Mouse (Mus musculus) bone marrow, adult 2 months (tissue): Measurements from ENCODE around the gene Lsg1. TPM values are rescaled to one million over a fixed set of nuclear protein-coding genes. Genes with fewer than 3 reads are reported as not detected.

Experiments
- H3K27ac ChIP-seq: fragments of 200-500 bp; 2 replicates; pipeline ENCODE4 v1.5.1; 2012; ENCODE audit warnings: low read depth, mild to moderate bottlenecking, control low read depth, inconsistent platforms, low read length; ENCODE audit not compliant: control insufficient read depth, poor library complexity, insufficient read depth
- H3K4me1 ChIP-seq: fragments of 200-500 bp; 2 replicates; pipeline ENCODE4 v1.6.1; 2011; ENCODE audit warnings: low read length; ENCODE audit not compliant: control insufficient read depth, insufficient read depth
- H3K4me3 ChIP-seq: fragments of 200-500 bp; replicated peaks from 2 replicates; pipeline ENCODE3; 2011; ENCODE audit warnings: mild to moderate bottlenecking, low read depth, low read length, control low read depth; ENCODE audit not compliant: control insufficient read depth
- CTCF ChIP-seq: fragments of 200-500 bp; IDR thresholded peaks from 2 replicates; pipeline ENCODE4 v1.5.1; 2011; ENCODE audit warnings: low read length, control low read depth; ENCODE audit not compliant: control insufficient read depth, insufficient read depth
- POLR2A ChIP-seq: fragments of 200-500 bp; IDR thresholded peaks from 2 replicates; pipeline ENCODE4 v1.6.1; 2011; ENCODE audit warnings: low read depth, mild to moderate bottlenecking, control low read depth, low read length, borderline replicate concordance; ENCODE audit not compliant: control insufficient read depth
- WGBS: fragments of 180-500 bp; shearing (Covaris S2); methylation state at CpG from one replicate; pipeline ENCODE4 v1.1.7; 2018; 5-methylcytosine and 5-hydroxymethylcytosine counted together
- polyA plus RNA-seq: library from polyadenylated mRNA; stranded (reverse); fragments of >200 nt; gene quantifications from 2 replicates; pipeline ENCODE4 v1.2.4, GENCODE M21; 2011; ENCODE audit warnings: low replicate concordance; ENCODE audit not compliant: missing spikeins, insufficient read depth, insufficient read length

Gene Lsg1
- polyA plus RNA-seq, 1 experiment = 17.5 TPM

DNA sequence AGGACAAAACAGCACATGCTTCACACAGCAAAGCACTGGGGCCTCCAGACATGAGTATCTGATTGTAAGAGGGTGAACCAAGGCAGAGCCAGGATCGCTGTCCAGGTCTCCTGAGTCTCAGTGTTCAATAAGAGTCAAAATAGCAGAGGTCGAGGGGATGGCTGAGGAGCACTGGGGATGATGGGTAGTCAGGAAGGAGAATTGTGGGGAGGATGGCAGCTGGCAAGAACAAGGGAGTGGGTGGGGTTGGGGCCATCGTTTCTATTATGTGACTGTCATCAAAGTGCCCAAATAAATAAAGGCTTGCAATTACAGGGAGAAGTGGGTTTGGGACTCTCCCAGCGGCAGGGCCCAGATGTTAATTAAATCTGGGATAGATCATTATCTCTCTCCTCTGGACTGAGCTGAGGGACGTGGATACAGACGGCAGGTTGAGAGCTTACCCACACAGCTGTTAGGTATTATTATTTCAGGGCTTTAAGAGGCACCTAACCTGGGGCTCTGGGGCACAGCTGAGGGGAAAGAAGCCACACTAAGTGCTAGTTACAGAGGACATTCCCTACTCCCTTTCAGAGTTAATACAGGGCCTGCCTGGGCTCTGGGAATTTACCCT is 27.4 kb upstream of the Lsg1 start:
- Histone ChIP-seq H3K27ac (no peak overlapping the region), H3K4me1 (no peaks in the 10 kb centered on the region; the same call in 1 of the 2 replicates), H3K4me3 (no peak overlapping the region)
- WGBS = 66% methylated on average over 6 of the region's 6 CpGs
- TF ChIP-seq POLR2A (no peak), CTCF (no peak)

GRCm38 (mm10) chr16:30614122-30614521 is 26.7 kb upstream of the Lsg1 start:
- TF ChIP-seq CTCF (no peak), POLR2A (no peak)
- Histone ChIP-seq H3K4me3 (no peak overlapping the region), H3K27ac (no peak overlapping the region), H3K4me1 (no peaks in the 10 kb centered on the region; the same call in 1 of the 2 replicates)
- 63% methylated on average over 5 of the region's 5 CpGs for WGBS

GRCm38 (mm10) chr16:30613122-30613521 is 25.7 kb upstream of the Lsg1 start:
- WGBS = 82% methylated on average over 7 of the region's 7 CpGs
- Histone ChIP-seq H3K4me1 (peaks cover 1% of the 10 kb centered on the region; the same call in 1 of the 2 replicates), H3K27ac (no peak overlapping the region), H3K4me3 (no peak overlapping the region)
- no peak for TF ChIP-seq CTCF
- TF ChIP-seq POLR2A = no peak

DNA sequence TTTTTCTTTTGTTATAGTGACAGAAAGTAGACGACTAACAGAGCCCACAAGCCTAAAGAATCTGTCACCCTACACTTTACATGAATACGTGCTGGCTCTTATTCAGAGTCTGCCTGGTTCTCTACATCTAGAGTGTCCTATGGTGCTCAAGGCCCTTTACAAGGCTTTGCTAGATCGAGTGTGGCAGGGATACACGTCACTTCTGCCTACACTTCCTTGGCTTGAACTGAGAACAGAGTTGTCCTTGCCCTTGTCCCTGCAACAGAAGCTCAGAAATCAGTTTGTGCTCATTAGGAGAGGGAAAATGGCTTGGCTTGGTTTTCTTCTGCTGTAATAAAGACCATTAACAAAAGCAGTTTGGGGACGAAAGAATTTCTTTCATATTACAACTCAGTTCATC is 23.9 kb upstream of the Lsg1 start:
- no peak overlapping the region for H3K27ac ChIP-seq
- TF ChIP-seq POLR2A = no peak
- TF ChIP-seq CTCF = no peak
- H3K4me1 ChIP-seq = peaks cover 1% of the 10 kb centered on the region; the same call in 1 of the 2 replicates
- no peak overlapping the region for H3K4me3 ChIP-seq
- 78% methylated on average over 5 of the region's 5 CpGs for WGBS

DNA sequence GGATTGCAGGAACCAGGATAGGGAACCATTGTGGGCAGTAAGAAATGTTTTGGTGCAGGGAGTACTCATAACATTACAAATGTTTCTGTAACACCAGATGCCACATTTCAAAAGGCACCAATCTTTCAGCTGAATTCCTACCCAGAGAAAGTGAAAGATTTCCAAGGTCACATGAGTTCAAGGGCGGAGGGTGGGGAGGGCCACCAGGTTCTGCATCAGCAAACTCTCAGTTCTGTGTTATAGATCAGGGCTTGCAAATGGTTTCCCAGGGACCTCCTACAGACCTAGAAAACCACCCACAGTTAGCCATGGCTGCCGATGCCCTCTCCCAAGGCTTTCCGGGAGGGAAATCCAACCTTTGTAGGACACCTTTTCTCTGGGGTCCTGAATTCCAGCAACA is 20.5 kb upstream of the Lsg1 start:
- peaks cover 1% of the 10 kb centered on the region; the same call in 1 of the 2 replicates for H3K4me1 ChIP-seq
- 67% methylated on average over 3 of the region's 3 CpGs for WGBS
- no peak overlapping the region for H3K4me3 ChIP-seq
- H3K27ac ChIP-seq = peak overlapping the region; percentile 36; the same call in 1 of the 2 replicates
- no peak for TF ChIP-seq CTCF
- no peak for TF ChIP-seq POLR2A

GRCm38 (mm10) chr16:30605528-30605927 is 18.1 kb upstream of the Lsg1 start:
- Histone ChIP-seq H3K27ac (no peak overlapping the region), H3K4me3 (no peak overlapping the region), H3K4me1 (peaks cover 4% of the 10 kb centered on the region)
- 76% methylated on average over 6 of the region's 6 CpGs for WGBS
- TF ChIP-seq POLR2A (no peak), CTCF (no peak)

DNA sequence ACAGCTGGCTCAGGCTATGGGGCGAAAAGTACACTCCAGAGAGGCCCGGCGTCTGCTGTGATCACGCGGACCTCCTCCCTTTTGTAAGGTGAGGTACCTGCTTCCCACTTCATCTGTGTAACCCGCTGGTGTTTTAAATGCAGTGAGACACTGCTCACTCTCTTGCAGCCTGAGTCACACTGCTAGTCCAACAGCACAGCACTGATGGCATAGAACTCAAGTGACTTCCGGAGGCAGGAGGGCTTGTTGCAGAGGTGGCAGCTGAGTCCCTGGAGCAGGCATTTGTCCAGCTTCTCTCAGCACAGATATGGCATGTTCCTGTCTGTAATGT is 17.4 kb upstream of the Lsg1 start:
- Histone ChIP-seq H3K4me3 (no peak overlapping the region), H3K4me1 (peaks cover 4% of the 10 kb centered on the region), H3K27ac (peak overlapping the region; percentile 6; the same call in 1 of the 2 replicates)
- WGBS = 84% methylated on average over 7 of the region's 7 CpGs
- TF ChIP-seq CTCF = no peak
- no peak for TF ChIP-seq POLR2A

DNA sequence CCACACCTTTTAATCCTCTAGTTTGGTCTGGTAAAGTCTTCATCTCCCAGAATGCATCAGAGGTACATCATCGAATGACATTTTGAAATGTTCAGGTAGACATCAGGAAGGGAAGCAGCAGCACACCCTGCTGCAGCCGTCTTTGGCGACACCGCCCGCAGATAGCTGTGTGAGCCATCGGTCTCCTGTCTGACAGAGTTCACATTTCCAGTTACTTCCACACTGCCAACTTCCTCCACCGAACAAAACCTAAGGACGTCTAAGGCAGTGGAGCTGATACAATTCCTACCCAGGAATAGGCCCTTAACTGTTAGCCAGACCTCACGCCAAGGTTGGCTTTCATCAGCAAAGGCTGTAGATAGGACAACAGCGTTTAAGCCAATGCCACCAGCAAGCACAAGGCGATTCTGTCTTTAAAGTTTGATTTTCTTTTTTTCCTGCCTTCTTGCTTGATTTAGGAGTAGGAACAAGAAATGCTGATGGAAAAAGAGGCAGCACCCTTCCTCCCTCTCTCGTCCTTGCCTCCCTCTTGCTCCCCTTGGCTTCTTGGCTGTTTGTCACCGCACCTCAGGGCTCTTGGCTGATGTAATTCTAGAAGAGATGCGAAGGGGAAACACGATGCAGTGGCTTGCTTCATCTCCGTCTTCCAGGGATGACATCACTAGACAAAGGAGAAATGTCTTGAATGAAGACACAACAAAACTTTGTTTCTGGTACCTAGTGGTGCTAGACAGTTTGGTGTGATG is 16.8 kb upstream of the Lsg1 start:
- Histone ChIP-seq H3K4me3 (no peak overlapping the region), H3K27ac (peak overlapping the region; percentile 6; the same call in 1 of the 2 replicates), H3K4me1 (peaks cover 4% of the 10 kb centered on the region)
- TF ChIP-seq CTCF = no peak
- no peak for TF ChIP-seq POLR2A
- WGBS = 64% methylated on average over 16 of the region's 16 CpGs

GRCm38 (mm10) chr16:30603531-30603842 is 16.1 kb upstream of the Lsg1 start:
- no peak for TF ChIP-seq CTCF
- no peak for TF ChIP-seq POLR2A
- H3K4me1 ChIP-seq = peaks cover 5% of the 10 kb centered on the region
- no peak overlapping the region for H3K4me3 ChIP-seq
- H3K27ac ChIP-seq = 0 out of 2 replicates have a peak overlapping the region, but pooled peaks have one; percentile 23
- 64% methylated on average over 9 of the region's 9 CpGs for WGBS
